ENCODE assay signal across 8 mouse cellular contexts in the genomic region with DNA sequence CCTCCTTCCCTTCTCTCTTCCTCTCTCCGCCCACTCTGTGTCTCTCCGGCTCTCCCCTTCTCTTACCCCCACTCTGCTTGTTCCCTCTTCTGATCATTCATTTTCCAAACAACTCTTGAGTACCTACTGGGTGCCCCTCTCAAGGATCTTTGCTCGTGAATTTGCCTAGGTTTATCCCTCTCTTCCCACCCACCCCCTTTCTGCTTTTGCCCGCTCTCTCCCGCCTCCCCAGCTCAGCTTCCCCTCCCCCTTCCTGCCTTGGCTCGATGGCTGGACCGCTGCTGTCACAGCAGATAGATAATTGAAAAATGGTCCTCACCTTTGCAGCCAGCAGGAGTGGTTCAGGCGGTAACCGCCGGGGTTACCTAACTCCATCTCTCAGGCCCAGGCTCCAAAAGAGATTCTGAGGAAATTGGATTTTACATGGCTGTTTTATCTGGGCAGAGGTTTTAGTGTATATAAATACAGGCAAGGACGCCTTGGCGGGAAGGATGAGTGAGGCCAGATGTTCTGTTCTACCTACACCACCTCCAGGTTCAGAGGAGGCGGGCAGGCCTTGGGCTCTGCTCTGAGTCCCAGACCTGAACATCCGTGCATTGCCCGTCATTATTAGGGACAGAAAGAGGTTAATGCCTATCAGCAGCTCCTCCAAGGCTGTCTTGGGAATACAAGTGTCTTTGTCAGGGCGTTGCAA.
DNase-seq lines count a peak whose midpoint lies in the region; ATAC-seq and TF ChIP-seq lines count a peak whose summit lies in the region.

No protein-coding gene starts in this region.

- no peak for TF ChIP-seq EP300 in liver, postnatal 0 days (IDR thresholded peaks at IDR 0.05; ENCODE audit: low read depth)

- intact Hi-C loops in left cerebral cortex, adult 2 months (cut with DNase I), result loop anchor here (2.0 to 5.0 kb wide), 2 partner anchors 36 to 240 kb away; no protein-coding TSS in a partner anchor

- ATAC-seq in granulocyte monocyte progenitor cell, adult 5-6 weeks (replicated peaks; ENCODE audit: poor library complexity, severe bottlenecking), result peak; percentile 23; the same call in 1 of the 2 replicates
- ATAC-seq in liver, postnatal 0 days, result no peak

- H3K4me3 ChIP-seq in left cerebral cortex, adult 2 months, result peak overlapping the region; percentile 58
- H3K4me3 ChIP-seq in liver, postnatal 0 days (ENCODE audit: low read depth, low read length), result peak overlapping the region; percentile 60

- peaks cover 79% of the 10 kb centered on the region for H3K27me3 ChIP-seq in liver, postnatal 0 days (ENCODE audit: insufficient read depth, low read length)

- H3K27ac ChIP-seq in left cerebral cortex, adult 2 months, result peak overlapping the region; percentile 99
- H3K27ac ChIP-seq in liver, postnatal 0 days (ENCODE audit: low read depth), result no peak overlapping the region

- H3K36me3 ChIP-seq in liver, postnatal 0 days (replicated peaks; ENCODE audit: insufficient read depth, low read length), result no peaks in the 10 kb centered on the region

- DNase-seq in left cerebral cortex, adult 2 months (ENCODE audit: extremely low spot score in 1 of 2, low spot score in 2 of 2), result no peak
- no peak for DNase-seq in left cerebral cortex, adult 8-10 months (ENCODE audit: low spot score in 2 of 2)
- peak; percentile 79 for DNase-seq in cerebellum, adult 9-10 months
- DNase-seq in liver, postnatal 0 days, result no peak
- DNase-seq in urinary bladder, postnatal 4 days (ENCODE audit: low spot score in 2 of 2), result no peak
- DNase-seq in ovary, adult 18-20 months (ENCODE audit: low spot score), result no peak
- no peak for DNase-seq in layer of hippocampus, postnatal 36 days

- peaks cover 4% of the 10 kb centered on the region for H3K4me1 ChIP-seq in liver, postnatal 0 days (ENCODE audit: insufficient read depth)

- no peak overlapping the region for H3K9ac ChIP-seq in liver, postnatal 0 days (replicated peaks)

- peak overlapping the region; percentile 93 for H3K4me2 ChIP-seq in liver, postnatal 0 days (ENCODE audit: low read depth, low read length)

- 12% methylated on average over 16 of the region's 16 CpGs for WGBS in liver, postnatal 0 days (ENCODE audit: insufficient replicate concordance)

- no peak for TF ChIP-seq CTCF in left cerebral cortex, adult 2 months (IDR thresholded peaks at IDR 0.05)
- no peak for TF ChIP-seq CTCF in liver, postnatal 0 days (IDR thresholded peaks at IDR 0.05; ENCODE audit: low read depth)

- H3K9me3 ChIP-seq in liver, postnatal 0 days (ENCODE audit: low read length), result no peaks in the 10 kb centered on the region
